Mouse (Mus musculus): ENCODE data around the gene Furin. TPM values are rescaled to one million over a fixed set of nuclear protein-coding genes. Genes with fewer than 3 reads are reported as not detected.

Gene Furin
- polyA plus RNA-seq, 1 experiment = 117 TPM

DNA sequence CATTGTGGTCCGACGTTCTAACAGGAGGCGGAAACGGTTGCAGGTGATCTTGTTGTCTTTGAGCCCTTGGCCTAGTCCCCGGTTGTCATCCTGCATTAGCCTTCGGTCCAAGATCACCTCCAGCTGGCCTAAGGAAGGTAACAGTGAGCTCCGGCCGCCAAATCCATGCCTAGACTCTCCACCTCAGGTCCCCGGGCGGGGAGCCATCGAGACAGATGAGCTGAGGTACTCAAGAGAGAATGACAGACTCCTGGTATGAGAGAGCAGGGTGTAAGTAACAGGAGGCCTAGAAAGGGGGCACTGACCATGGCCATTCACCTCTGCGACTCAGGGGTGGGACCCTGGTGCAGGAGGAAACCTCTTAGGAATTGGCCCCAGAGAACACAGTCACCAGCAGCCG is 48.9 kb downstream of the Furin start:
- Histone ChIP-seq H3K27me3 (ENCODE audit: control insufficient read depth, insufficient read depth, low read length) (no peaks in the 10 kb centered on the region), H3K4me3 (ENCODE audit: low read depth, low read length) (no peak overlapping the region), H3K36me3 (ENCODE audit: control insufficient read depth, insufficient read depth, low read length) (peaks cover 8% of the 10 kb centered on the region; the same call in 1 of the 2 replicates), H3K4me1 (ENCODE audit: control insufficient read depth, insufficient read depth, insufficient read length, low read length) (no peaks in the 10 kb centered on the region), H3K27ac (ENCODE audit: insufficient read depth, low read depth, low read length) (no peak overlapping the region)
- no peak for TF ChIP-seq CTCF (IDR thresholded peaks at IDR 0.05; ENCODE audit: extremely low read depth, insufficient read length, insufficient replicate concordance, low read depth, low read length)
- no peak for TF ChIP-seq POLR2A (IDR thresholded peaks at IDR 0.05; ENCODE audit: low read depth, low read length)
- WGBS = 86% methylated on average over 13 of the region's 13 CpGs

DNA sequence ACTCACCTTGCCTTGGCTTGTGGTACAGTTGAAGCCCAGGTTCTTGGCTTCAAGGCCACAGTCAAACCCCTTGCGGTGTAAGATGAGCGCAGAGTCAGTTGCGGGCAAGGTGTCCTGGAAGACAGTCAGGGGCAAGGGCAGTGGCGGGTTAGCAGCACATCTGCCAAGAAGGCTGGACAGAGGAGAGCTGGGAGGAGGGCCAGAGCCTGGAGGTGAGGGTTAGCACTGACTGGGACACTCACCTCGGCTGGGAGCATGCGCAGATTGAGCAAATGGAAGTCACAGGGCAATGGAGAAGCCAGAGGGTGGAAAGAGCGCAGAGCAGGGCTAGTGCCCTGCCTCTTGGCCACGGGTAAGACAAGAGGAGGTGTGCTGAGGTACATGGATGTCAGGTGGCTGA is 52.3 kb downstream of the Furin start:
- Histone ChIP-seq H3K4me3 (ENCODE audit: low read depth, low read length) (no peak overlapping the region), H3K27ac (ENCODE audit: insufficient read depth, low read depth, low read length) (no peak overlapping the region), H3K4me1 (ENCODE audit: control insufficient read depth, insufficient read depth, insufficient read length, low read length) (no peaks in the 10 kb centered on the region), H3K36me3 (ENCODE audit: control insufficient read depth, insufficient read depth, low read length) (peaks cover 4% of the 10 kb centered on the region; the same call in 1 of the 2 replicates), H3K27me3 (ENCODE audit: control insufficient read depth, insufficient read depth, low read length) (no peaks in the 10 kb centered on the region)
- WGBS = 93% methylated on average over 8 of the region's 8 CpGs
- TF ChIP-seq CTCF (IDR thresholded peaks at IDR 0.05; ENCODE audit: extremely low read depth, insufficient read length, insufficient replicate concordance, low read depth, low read length) = no peak
- TF ChIP-seq POLR2A (IDR thresholded peaks at IDR 0.05; ENCODE audit: low read depth, low read length) = no peak

DNA sequence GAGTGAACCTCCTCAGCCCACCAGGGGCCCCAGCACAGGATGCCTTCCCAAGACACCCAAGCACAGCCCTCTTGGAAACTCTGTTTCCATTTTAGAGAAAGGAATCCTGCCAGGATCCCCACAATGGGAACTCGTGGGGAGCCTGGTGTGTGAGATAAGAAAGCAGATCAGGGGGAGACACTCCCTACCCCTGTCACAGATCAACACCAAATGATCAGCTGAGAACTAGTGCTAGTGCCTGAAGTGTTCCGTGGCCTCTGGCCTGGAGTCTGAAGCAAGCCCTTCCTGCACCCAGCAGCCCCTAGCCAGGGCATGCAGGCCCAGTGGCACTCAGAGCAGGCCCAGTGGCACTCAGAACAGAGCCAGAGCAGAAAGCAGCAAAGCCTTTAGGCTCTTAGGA is 54.4 kb downstream of the Furin start:
- TF ChIP-seq POLR2A (IDR thresholded peaks at IDR 0.05; ENCODE audit: low read depth, low read length) = no peak
- 65% methylated on average over 2 of the region's 2 CpGs for WGBS
- H3K4me3 ChIP-seq (ENCODE audit: low read depth, low read length) = no peak overlapping the region

GRCm38 (mm10) chr7:80347670-80348586 is 57.3 kb downstream of the Furin start:
- 74% methylated on average over 13 of the region's 13 CpGs for WGBS
- H3K27ac ChIP-seq (ENCODE audit: insufficient read depth, low read depth, low read length) = peak overlapping the region; percentile 39
- H3K4me3 ChIP-seq (ENCODE audit: low read depth, low read length) = no peak overlapping the region
- H3K36me3 ChIP-seq (ENCODE audit: control insufficient read depth, insufficient read depth, low read length) = peaks cover 4% of the 10 kb centered on the region; the same call in 1 of the 2 replicates
- no peak for TF ChIP-seq POLR2A (IDR thresholded peaks at IDR 0.05; ENCODE audit: low read depth, low read length)
- H3K4me1 ChIP-seq (ENCODE audit: control insufficient read depth, insufficient read depth, insufficient read length, low read length) = peaks cover 9% of the 10 kb centered on the region; the same call in 1 of the 2 replicates
- H3K27me3 ChIP-seq (ENCODE audit: control insufficient read depth, insufficient read depth, low read length) = no peaks in the 10 kb centered on the region

More for the DNA sequence above, 54.4 kb downstream of the Furin start:
- H3K4me1 ChIP-seq (ENCODE audit: control insufficient read depth, insufficient read depth, insufficient read length, low read length) = peaks cover 3% of the 10 kb centered on the region; the same call in 1 of the 2 replicates
- H3K27me3 ChIP-seq (ENCODE audit: control insufficient read depth, insufficient read depth, low read length) = no peaks in the 10 kb centered on the region
- no peak overlapping the region for H3K27ac ChIP-seq (ENCODE audit: insufficient read depth, low read depth, low read length)
- peaks cover 4% of the 10 kb centered on the region; the same call in 1 of the 2 replicates for H3K36me3 ChIP-seq (ENCODE audit: control insufficient read depth, insufficient read depth, low read length)

- Histone ChIP-seq H3K27ac (ENCODE audit: insufficient read depth, low read depth, low read length) (peak overlapping the region; percentile 16), H3K36me3 (ENCODE audit: control insufficient read depth, insufficient read depth, low read length) (peaks cover 4% of the 10 kb centered on the region; the same call in 1 of the 2 replicates), H3K4me3 (ENCODE audit: low read depth, low read length) (no peak overlapping the region), H3K27me3 (ENCODE audit: control insufficient read depth, insufficient read depth, low read length) (no peaks in the 10 kb centered on the region), H3K4me1 (ENCODE audit: control insufficient read depth, insufficient read depth, insufficient read length, low read length) (peaks cover 11% of the 10 kb centered on the region; the same call in 1 of the 2 replicates)
- TF ChIP-seq CTCF (IDR thresholded peaks at IDR 0.05; ENCODE audit: extremely low read depth, insufficient read length, insufficient replicate concordance, low read depth, low read length) = no peak
- WGBS = 71% methylated on average over 5 of the region's 5 CpGs
These were observed 58.4 kb downstream of the Furin start for GRCm38 (mm10) chr7:80346830-80347229.

- no peak for TF ChIP-seq POLR2A (IDR thresholded peaks at IDR 0.05; ENCODE audit: low read depth, low read length)
- TF ChIP-seq CTCF (IDR thresholded peaks at IDR 0.05; ENCODE audit: extremely low read depth, insufficient read length, insufficient replicate concordance, low read depth, low read length) = no peak
- peaks cover 11% of the 10 kb centered on the region; the same call in 1 of the 2 replicates for H3K4me1 ChIP-seq (ENCODE audit: control insufficient read depth, insufficient read depth, insufficient read length, low read length)
- no peak overlapping the region for H3K27ac ChIP-seq (ENCODE audit: insufficient read depth, low read depth, low read length)
- 54% methylated on average over 9 of the region's 9 CpGs for WGBS
- no peak overlapping the region for H3K4me3 ChIP-seq (ENCODE audit: low read depth, low read length)
- no peaks in the 10 kb centered on the region for H3K27me3 ChIP-seq (ENCODE audit: control insufficient read depth, insufficient read depth, low read length)
- H3K36me3 ChIP-seq (ENCODE audit: control insufficient read depth, insufficient read depth, low read length) = peaks cover 4% of the 10 kb centered on the region; the same call in 1 of the 2 replicates
These were observed 59.1 kb downstream of the Furin start for GRCm38 (mm10) chr7:80346173-80346572.

GRCm38 (mm10) chr7:80343270-80344018 is 61.8 kb downstream of the Furin start:
- peak overlapping the region; percentile 73 for H3K4me3 ChIP-seq (ENCODE audit: low read depth, low read length)
- WGBS = 23% methylated on average over 19 of the region's 19 CpGs
- TF ChIP-seq CTCF (IDR thresholded peaks at IDR 0.05; ENCODE audit: extremely low read depth, insufficient read length, insufficient replicate concordance, low read depth, low read length) = no peak
- TF ChIP-seq POLR2A (IDR thresholded peaks at IDR 0.05; ENCODE audit: low read depth, low read length) = no peak
- peaks cover 19% of the 10 kb centered on the region; the same call in 1 of the 2 replicates for H3K4me1 ChIP-seq (ENCODE audit: control insufficient read depth, insufficient read depth, insufficient read length, low read length)
- H3K27me3 ChIP-seq (ENCODE audit: control insufficient read depth, insufficient read depth, low read length) = no peaks in the 10 kb centered on the region
- no peaks in the 10 kb centered on the region for H3K36me3 ChIP-seq (ENCODE audit: control insufficient read depth, insufficient read depth, low read length)
- no peak overlapping the region for H3K27ac ChIP-seq (ENCODE audit: insufficient read depth, low read depth, low read length)

Data from small intestine, adult 2 months (tissue).